Mouse (Mus musculus) hindbrain, embryonic 15.5 days (tissue): Measurements from ENCODE around the gene Synpo2l. TPM values are rescaled to one million over a fixed set of nuclear protein-coding genes. Genes with fewer than 3 reads are reported as not detected.

Experiments used
- ATAC-seq: fragments of 200-750 bp; cut with Nextera tagmentation; 2 replicates; pipeline ENCODE4 v1.8.0; 2017; ENCODE audit warnings: low read depth, moderate number of reproducible peaks, moderate TSS enrichment; ENCODE audit not compliant: low FRiP score
- H3K27ac ChIP-seq: fragments of 300-500 bp; sonication (generic); replicated peaks from 2 replicates; pipeline ENCODE4 v1.5.1; 2015; ENCODE audit warnings: mild to moderate bottlenecking, inconsistent platforms
- H3K27me3 ChIP-seq: fragments of 300-500 bp; sonication (generic); 2 replicates; pipeline ENCODE4 v1.6.1; 2015; ENCODE audit warnings: control low read depth, inconsistent platforms
- H3K36me3 ChIP-seq: fragments of 300-500 bp; sonication (generic); 2 replicates; pipeline ENCODE4 v1.6.1; 2015; ENCODE audit warnings: control low read depth, inconsistent platforms
- H3K4me1 ChIP-seq: fragments of 300-500 bp; sonication (generic); replicated peaks from 2 replicates; pipeline ENCODE4 v1.6.1; 2015; ENCODE audit warnings: control low read depth, inconsistent platforms
- H3K4me2 ChIP-seq: fragments of 300-500 bp; sonication (generic); 2 replicates; pipeline ENCODE4 v1.6.1; 2015; ENCODE audit warnings: moderate library complexity, mild to moderate bottlenecking, inconsistent platforms
- H3K4me3 ChIP-seq: fragments of 300-500 bp; sonication (generic); 2 replicates; pipeline ENCODE4 v1.5.1; 2015; ENCODE audit warnings: mild to moderate bottlenecking, inconsistent platforms
- H3K9ac ChIP-seq: fragments of 300-500 bp; sonication (generic); 2 replicates; pipeline ENCODE4 v1.6.1; 2015; ENCODE audit warnings: inconsistent platforms
- H3K9me3 ChIP-seq: fragments of 300-500 bp; sonication (generic); 2 replicates; pipeline ENCODE4 v1.6.1; 2016; ENCODE audit warnings: control low read depth, inconsistent platforms
- WGBS: fragments of 180-500 bp; shearing (Covaris S2); methylation state at CpG from one replicate; pipeline ENCODE4 v1.1.7; 2015; 5-methylcytosine and 5-hydroxymethylcytosine counted together
- polyA plus RNA-seq: library from polyadenylated mRNA; unstranded; fragments of >200 nt; fragmentation: Nextera tagmentation; extraction: Ambion mirVana; gene quantifications from 2 replicates; pipeline ENCODE4 v1.2.1, GENCODE M21; 2015

The Synpo2l gene
- polyA plus RNA-seq, 1 experiment from 2014 or later = 0.13 TPM

- Histone ChIP-seq H3K9me3 (no peaks in the 10 kb centered on the region), H3K36me3 (peaks cover 34% of the 10 kb centered on the region), H3K9ac (peak overlapping the region; percentile 84), H3K27me3 (no peaks in the 10 kb centered on the region), H3K4me1 (peaks cover 61% of the 10 kb centered on the region), H3K27ac (peak overlapping the region; percentile 97), H3K4me2 (peak overlapping the region; percentile 79), H3K4me3 (peak overlapping the region; percentile 77)
- no peak for ATAC-seq
- WGBS = 9% methylated on average over 27 of the region's 27 CpGs
These were observed 27.8 kb upstream of the Synpo2l start for GRCm38 (mm10) chr14:20695761-20696520.

- peak within 1 kb of the TSS; percentile 97 for H3K27ac ChIP-seq
- peak within 1 kb of the TSS; percentile 79 for H3K4me2 ChIP-seq
- peaks cover 53% of the 10 kb centered on the region for H3K4me1 ChIP-seq
- H3K36me3 ChIP-seq = peaks cover 39% of the 10 kb centered on the region
- peak within 1 kb of the TSS; percentile 77 for H3K4me3 ChIP-seq
- peak; percentile 94 for ATAC-seq
- H3K9me3 ChIP-seq = no peaks in the 10 kb centered on the region
- H3K27me3 ChIP-seq = no peaks in the 10 kb centered on the region
- WGBS = under 1% methylated on average over 107 of the region's 111 CpGs
- peak within 1 kb of the TSS; percentile 84 for H3K9ac ChIP-seq
These were observed 27.0 kb upstream of the Synpo2l start, which contains the start of gene Fut11 for GRCm38 (mm10) chr14:20694884-20695760. Fut11 (plus strand) TSS chr14:20694968.

- WGBS = 48% methylated on average over 13 of the region's 13 CpGs
- Histone ChIP-seq H3K4me2 (peak overlapping the region; percentile 79), H3K4me1 (peaks cover 46% of the 10 kb centered on the region), H3K27ac (peak overlapping the region; percentile 97), H3K4me3 (peak overlapping the region; percentile 77), H3K9ac (peak overlapping the region; percentile 84), H3K27me3 (no peaks in the 10 kb centered on the region), H3K9me3 (no peaks in the 10 kb centered on the region), H3K36me3 (peaks cover 47% of the 10 kb centered on the region)
- peak; percentile 0; the same call in 1 of the 2 replicates for ATAC-seq
These were observed 26.2 kb upstream of the Synpo2l start for GRCm38 (mm10) chr14:20694185-20694883.

GRCm38 (mm10) chr14:20693589-20694101 is 25.5 kb upstream of the Synpo2l start:
- H3K4me1 ChIP-seq = peaks cover 39% of the 10 kb centered on the region
- no peak overlapping the region for H3K4me3 ChIP-seq
- H3K27ac ChIP-seq = no peak overlapping the region
- H3K27me3 ChIP-seq = no peaks in the 10 kb centered on the region
- 97% methylated on average over 10 of the region's 10 CpGs for WGBS
- H3K36me3 ChIP-seq = peaks cover 53% of the 10 kb centered on the region
- H3K4me2 ChIP-seq = no peak overlapping the region
- no peak for ATAC-seq
- H3K9ac ChIP-seq = no peak overlapping the region
- no peaks in the 10 kb centered on the region for H3K9me3 ChIP-seq

GRCm38 (mm10) chr14:20691772-20692171 is 23.6 kb upstream of the Synpo2l start:
- no peak for ATAC-seq
- Histone ChIP-seq H3K36me3 (peaks cover 67% of the 10 kb centered on the region), H3K9me3 (no peaks in the 10 kb centered on the region), H3K9ac (no peak overlapping the region), H3K4me2 (no peak overlapping the region), H3K4me3 (no peak overlapping the region), H3K4me1 (peaks cover 21% of the 10 kb centered on the region), H3K27me3 (no peaks in the 10 kb centered on the region), H3K27ac (no peak overlapping the region)
- WGBS = 92% methylated on average over 6 of the region's 6 CpGs

GRCm38 (mm10) chr14:20689009-20689408 is 20.9 kb upstream of the Synpo2l start:
- no peak overlapping the region for H3K4me3 ChIP-seq
- H3K36me3 ChIP-seq = peaks cover 95% of the 10 kb centered on the region
- H3K9ac ChIP-seq = no peak overlapping the region
- no peaks in the 10 kb centered on the region for H3K9me3 ChIP-seq
- peaks cover 3% of the 10 kb centered on the region; the same call in 1 of the 2 replicates for H3K4me1 ChIP-seq
- ATAC-seq = no peak
- WGBS = 88% methylated on average over 2 of the region's 2 CpGs
- no peak overlapping the region for H3K4me2 ChIP-seq
- no peak overlapping the region for H3K27ac ChIP-seq
- no peaks in the 10 kb centered on the region for H3K27me3 ChIP-seq

GRCm38 (mm10) chr14:20686576-20686975 is 18.4 kb upstream of the Synpo2l start:
- H3K4me2 ChIP-seq = no peak overlapping the region
- no peak overlapping the region for H3K4me3 ChIP-seq
- peaks cover 96% of the 10 kb centered on the region for H3K36me3 ChIP-seq
- no peak overlapping the region for H3K9ac ChIP-seq
- ATAC-seq = no peak
- no peaks in the 10 kb centered on the region for H3K4me1 ChIP-seq
- no peaks in the 10 kb centered on the region for H3K9me3 ChIP-seq
- no peaks in the 10 kb centered on the region for H3K27me3 ChIP-seq
- H3K27ac ChIP-seq = no peak overlapping the region
- 98% methylated on average over 3 of the region's 3 CpGs for WGBS

- ATAC-seq = no peak
- Histone ChIP-seq H3K27ac (no peak overlapping the region), H3K27me3 (no peaks in the 10 kb centered on the region), H3K9me3 (no peaks in the 10 kb centered on the region), H3K9ac (no peak overlapping the region), H3K4me1 (no peaks in the 10 kb centered on the region), H3K4me3 (no peak overlapping the region), H3K36me3 (peaks cover 97% of the 10 kb centered on the region), H3K4me2 (no peak overlapping the region)
- 75% methylated on average over 3 of the region's 3 CpGs for WGBS
These were observed 14.3 kb upstream of the Synpo2l start for GRCm38 (mm10) chr14:20682498-20682897.

GRCm38 (mm10) chr14:20681742-20682141 is 13.6 kb upstream of the Synpo2l start:
- Histone ChIP-seq H3K27ac (no peak overlapping the region), H3K9ac (no peak overlapping the region), H3K9me3 (no peaks in the 10 kb centered on the region), H3K27me3 (no peaks in the 10 kb centered on the region), H3K4me2 (no peak overlapping the region), H3K4me3 (no peak overlapping the region), H3K36me3 (peaks cover 95% of the 10 kb centered on the region), H3K4me1 (peaks cover 2% of the 10 kb centered on the region; the same call in 1 of the 2 replicates)
- no peak for ATAC-seq
- WGBS = 93% methylated on average over 2 of the region's 2 CpGs

- no peaks in the 10 kb centered on the region for H3K9me3 ChIP-seq
- H3K4me2 ChIP-seq = no peak overlapping the region
- H3K36me3 ChIP-seq = peaks cover 65% of the 10 kb centered on the region
- H3K4me1 ChIP-seq = peaks cover 23% of the 10 kb centered on the region
- ATAC-seq = no peak
- no peaks in the 10 kb centered on the region for H3K27me3 ChIP-seq
- H3K4me3 ChIP-seq = no peak overlapping the region
- WGBS = 94% methylated on average over 4 of the region's 4 CpGs
- no peak overlapping the region for H3K27ac ChIP-seq
- H3K9ac ChIP-seq = no peak overlapping the region
These were observed 9.8 kb upstream of the Synpo2l start for GRCm38 (mm10) chr14:20677906-20678305.

- ATAC-seq = peak; percentile 98
These were observed 6.1 kb upstream of the Synpo2l start, which contains the start of gene Sec24c for GRCm38 (mm10) chr14:20674064-20674833. Sec24c (plus strand) TSS chr14:20674308.

More at GRCm38 (mm10) chr14:20674064-20674833, 6.1 kb upstream of the Synpo2l start, which contains the start of gene Sec24c:
- peak within 1 kb of the TSS; percentile 77 for H3K4me3 ChIP-seq
- under 1% methylated on average over 43 of the region's 43 CpGs for WGBS
- peaks cover 29% of the 10 kb centered on the region for H3K36me3 ChIP-seq
- H3K9me3 ChIP-seq = no peaks in the 10 kb centered on the region
- H3K27ac ChIP-seq = peak within 1 kb of the TSS; percentile 88
- H3K4me1 ChIP-seq = peaks cover 23% of the 10 kb centered on the region
- peak within 1 kb of the TSS; percentile 80 for H3K4me2 ChIP-seq
- peak within 1 kb of the TSS; percentile 73 for H3K9ac ChIP-seq
- H3K27me3 ChIP-seq = 0 out of 2 replicates have a peak, but pooled peaks cover 6% of the 10 kb centered on the region
